Mouse (Mus musculus): Measurements from ENCODE around the gene Ifng. TPM values are rescaled to one million over a fixed set of nuclear protein-coding genes. Genes with fewer than 3 reads are reported as not detected.
"Not testable (repeated sequence)": the region's sequence is repeated elsewhere in the genome, so short reads cannot be mapped to it uniquely, and the experiment has no call there.

Gene Ifng
- not detected for total RNA-seq (2021)
- long read RNA-seq, experiment 1: 0 reads
- long read RNA-seq, experiment 2: 0 reads

DNA sequence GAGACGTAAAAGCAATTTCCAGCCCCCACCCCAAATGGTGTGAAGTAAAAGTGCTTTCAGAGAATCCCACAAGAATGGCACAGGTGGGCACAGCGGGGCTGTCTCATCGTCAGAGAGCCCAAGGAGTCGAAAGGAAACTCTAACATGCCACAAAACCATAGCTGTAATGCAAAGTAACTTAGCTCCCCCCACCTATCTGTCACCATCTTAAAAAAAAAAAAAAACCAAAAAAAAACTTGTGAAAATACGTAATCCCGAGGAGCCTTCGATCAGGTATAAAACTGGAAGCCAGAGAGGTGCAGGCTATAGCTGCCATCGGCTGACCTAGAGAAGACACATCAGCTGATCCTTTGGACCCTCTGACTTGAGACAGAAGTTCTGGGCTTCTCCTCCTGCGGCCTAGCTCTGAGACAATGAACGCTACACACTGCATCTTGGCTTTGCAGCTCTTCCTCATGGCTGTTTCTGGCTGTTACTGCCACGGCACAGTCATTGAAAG is at the start of gene Ifng:
Gene Ifng (plus strand): TSS at position 305 of the 499 bp plus-strand sequence.
- no peak for DNase-seq (ENCODE audit: low spot score in 2 of 2)

- DNase-seq (ENCODE audit: low spot score in 2 of 2): peak; percentile 6
Measured at GRCm38 (mm10) chr10:118399917-118400316, 40.9 kb upstream of the Ifng start.

DNA sequence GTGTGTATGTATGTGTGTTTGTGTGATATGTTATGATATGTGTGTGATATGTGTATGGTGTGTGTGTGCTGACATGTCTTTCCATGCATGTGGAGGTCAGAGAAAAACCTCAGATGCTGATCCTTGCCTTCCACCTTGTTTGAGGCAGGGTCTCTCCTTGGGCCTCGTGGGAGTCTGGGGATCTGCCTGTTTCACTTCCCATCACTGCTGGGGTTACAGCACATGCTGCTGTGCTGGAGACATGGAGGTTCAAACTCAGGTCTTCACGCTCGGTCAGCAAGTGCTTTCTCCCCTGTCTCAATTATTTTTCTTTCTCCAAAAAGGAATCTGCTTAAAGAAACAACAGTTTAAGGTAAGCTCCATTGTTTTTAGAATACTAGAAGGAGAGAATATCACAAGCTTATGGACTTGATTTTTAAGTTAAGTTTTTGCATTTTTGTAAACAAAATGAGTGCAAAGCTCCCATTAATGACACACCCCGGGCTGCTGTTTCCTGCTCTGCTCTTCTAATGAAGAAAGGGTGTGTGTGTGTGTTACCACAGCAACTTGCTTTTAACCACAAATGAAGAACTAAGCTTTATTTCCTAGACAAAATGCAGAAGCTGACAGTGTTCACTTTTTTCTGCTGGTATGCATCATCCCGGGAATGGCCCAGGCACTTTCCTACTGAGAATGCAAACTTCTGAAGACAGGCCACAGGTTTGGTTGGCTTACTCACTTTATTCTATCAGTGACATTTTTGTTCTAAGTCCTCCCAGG is 34.2 kb upstream of the Ifng start:
- DNase-seq (ENCODE audit: low spot score in 2 of 2): no peak

DNA sequence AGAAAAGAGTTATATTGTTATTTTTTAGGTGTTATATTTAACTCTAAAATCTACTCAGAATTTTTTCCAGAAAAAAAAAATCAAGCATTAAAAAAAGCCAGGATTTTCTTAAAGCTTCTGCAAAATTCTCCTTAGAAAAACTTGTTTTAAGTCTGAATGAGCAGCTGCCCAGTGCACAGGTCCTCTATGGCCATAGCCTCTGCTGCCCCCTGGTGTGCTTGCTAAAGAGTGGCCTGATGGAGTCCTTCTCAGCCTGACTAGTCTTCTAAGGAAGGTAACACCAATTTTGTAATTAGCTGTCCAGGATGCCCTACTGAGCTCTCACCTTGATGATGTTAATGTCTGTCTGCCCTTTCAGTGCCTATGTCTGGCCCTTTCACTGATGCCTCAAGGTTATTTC is 29.5 kb upstream of the Ifng start:
- DNase-seq (ENCODE audit: low spot score in 2 of 2): no peak

- no peak for DNase-seq (ENCODE audit: low spot score in 2 of 2)
Measured at GRCm38 (mm10) chr10:118412774-118413173, 28.1 kb upstream of the Ifng start.

- DNase-seq (ENCODE audit: low spot score in 2 of 2): no peak
Measured at GRCm38 (mm10) chr10:118419000-118419425, 21.8 kb upstream of the Ifng start.

DNA sequence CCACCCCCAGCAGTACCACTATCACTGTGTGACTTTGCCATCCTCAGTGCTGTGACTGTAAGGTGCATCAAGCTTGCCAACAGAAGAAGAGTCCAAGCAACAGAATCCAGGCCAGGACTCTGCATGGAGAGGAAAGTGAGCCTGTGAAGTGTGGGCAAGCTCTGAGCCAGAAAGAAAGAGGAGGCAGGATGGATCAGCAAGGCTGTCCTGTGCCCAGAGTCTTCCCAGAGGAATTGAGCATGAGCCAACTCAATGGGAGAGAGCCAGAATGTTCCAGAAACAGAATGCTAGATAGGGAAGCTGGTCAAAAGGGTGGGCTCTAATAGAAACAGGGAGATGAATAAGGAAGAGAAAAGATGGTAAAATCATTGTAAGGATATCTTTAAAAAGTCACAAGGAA is 19.9 kb upstream of the Ifng start:
- DNase-seq (ENCODE audit: low spot score in 2 of 2): no peak

- no peak for DNase-seq (ENCODE audit: low spot score in 2 of 2)
Measured at GRCm38 (mm10) chr10:118435501-118435900, 5.3 kb upstream of the Ifng start.

DNA sequence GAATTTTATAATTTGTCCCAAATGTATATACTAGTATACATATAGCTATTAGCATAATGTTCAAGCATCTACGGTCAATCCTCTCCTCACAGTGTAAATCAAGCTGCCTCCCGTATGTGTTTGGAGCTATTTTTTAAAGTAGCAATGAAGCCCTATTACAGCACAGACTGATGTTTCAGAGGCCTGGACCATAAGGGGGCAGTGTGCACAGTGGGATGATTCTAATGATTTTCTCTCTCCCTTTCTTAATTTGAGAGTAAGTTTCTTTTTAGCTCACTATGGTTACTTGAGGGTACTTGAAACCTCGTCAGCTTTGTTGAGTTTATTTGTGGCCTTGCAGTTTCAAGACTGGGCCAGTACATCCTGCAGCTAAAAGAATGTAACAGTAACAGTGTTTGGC is 1.1 kb downstream of the Ifng start:
- DNase-seq (ENCODE audit: low spot score in 2 of 2): no peak

DNA sequence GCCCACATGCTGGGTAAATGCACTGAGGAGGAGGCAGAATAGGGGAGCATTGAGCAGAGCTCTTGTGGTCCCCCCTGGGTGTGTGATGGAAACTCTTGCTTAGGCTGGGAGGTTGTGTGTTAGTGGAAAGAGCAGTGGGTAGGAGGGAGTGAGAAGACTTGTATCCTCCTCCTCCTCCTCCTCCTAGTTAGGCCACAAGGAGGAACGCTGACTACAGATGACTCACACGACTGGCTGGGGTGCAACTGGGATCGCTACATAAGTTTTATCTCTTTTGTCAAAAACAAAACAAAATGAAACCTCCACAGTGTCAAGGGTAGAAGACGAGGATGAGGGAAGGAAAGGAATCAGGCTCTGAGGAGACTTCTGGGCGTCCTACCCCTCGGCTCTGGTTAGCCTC is 2.2 kb downstream of the Ifng start:
- DNase-seq (ENCODE audit: low spot score in 2 of 2): peak in 1 of 2 experiments; percentile 12

GRCm38 (mm10) chr10:118445021-118445420 is 4.2 kb downstream of the Ifng start:
- no peak for DNase-seq (ENCODE audit: low spot score in 2 of 2)

- DNase-seq (ENCODE audit: low spot score in 2 of 2): no peak
Measured at GRCm38 (mm10) chr10:118445502-118445901, 4.7 kb downstream of the Ifng start.

DNA sequence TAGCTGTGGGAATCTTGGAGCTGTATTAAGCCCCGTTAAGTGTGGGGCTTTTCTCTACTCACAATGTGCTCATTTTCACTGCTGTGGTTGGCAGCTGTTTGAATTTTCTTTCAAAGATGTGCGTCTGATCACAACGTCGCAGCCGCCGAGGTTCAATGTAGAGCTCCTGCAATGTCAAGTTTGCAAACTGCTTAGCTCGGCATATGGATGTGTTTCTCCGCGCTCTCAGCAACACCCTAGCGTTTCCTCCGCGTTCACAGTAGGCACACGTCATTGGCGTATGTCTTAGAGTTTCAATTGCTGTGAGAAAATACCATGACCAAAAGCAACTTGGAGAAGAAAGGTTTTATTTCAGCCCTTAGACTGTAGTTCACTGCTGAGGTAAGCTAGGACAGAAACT is 5.1 kb downstream of the Ifng start:
- peak in 1 of 2 experiments; percentile 8 for DNase-seq (ENCODE audit: low spot score in 2 of 2)

GRCm38 (mm10) chr10:118451747-118452146 is 10.9 kb downstream of the Ifng start:
- DNase-seq (ENCODE audit: low spot score in 2 of 2): no peak

- no peak for DNase-seq (ENCODE audit: low spot score in 2 of 2)
Measured at GRCm38 (mm10) chr10:118458729-118459128, 17.9 kb downstream of the Ifng start.

DNA sequence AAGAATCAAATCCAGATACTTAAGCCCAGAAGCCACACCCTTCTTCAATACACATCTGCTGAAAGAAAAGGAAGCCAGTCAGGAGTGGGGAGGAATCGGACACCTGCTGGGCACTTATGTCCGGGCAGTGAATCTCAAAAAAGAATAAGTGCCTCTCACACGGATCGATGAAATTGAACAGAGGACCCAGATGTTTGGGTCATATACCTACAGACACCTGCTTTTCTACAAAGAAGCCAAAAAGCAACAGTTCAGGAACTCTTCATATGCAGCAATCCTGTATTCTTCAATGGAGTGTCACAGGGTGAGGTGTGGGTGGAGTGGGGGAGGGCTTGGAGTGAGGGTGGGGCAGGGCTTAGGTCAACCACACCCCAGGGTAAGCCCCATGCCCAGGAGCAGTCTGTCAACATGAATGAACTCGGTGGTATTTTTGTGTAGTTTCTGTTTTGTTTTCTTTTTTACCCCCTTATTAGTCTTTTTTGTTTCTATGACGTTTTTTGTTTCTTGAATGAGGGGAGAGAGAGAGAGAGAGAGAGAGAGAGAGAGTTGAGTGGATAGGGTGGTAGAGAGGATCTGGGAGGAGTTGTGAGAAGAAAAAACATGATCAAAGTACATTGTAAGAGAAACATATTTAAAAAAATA is 20.4 kb downstream of the Ifng start:
- DNase-seq (ENCODE audit: low spot score in 2 of 2): no peak

GRCm38 (mm10) chr10:118466481-118466880 is 25.6 kb downstream of the Ifng start:
- no peak for DNase-seq (ENCODE audit: low spot score in 2 of 2)

- DNase-seq (ENCODE audit: low spot score in 2 of 2): no peak
Measured at GRCm38 (mm10) chr10:118469047-118469446, 28.2 kb downstream of the Ifng start.

DNA sequence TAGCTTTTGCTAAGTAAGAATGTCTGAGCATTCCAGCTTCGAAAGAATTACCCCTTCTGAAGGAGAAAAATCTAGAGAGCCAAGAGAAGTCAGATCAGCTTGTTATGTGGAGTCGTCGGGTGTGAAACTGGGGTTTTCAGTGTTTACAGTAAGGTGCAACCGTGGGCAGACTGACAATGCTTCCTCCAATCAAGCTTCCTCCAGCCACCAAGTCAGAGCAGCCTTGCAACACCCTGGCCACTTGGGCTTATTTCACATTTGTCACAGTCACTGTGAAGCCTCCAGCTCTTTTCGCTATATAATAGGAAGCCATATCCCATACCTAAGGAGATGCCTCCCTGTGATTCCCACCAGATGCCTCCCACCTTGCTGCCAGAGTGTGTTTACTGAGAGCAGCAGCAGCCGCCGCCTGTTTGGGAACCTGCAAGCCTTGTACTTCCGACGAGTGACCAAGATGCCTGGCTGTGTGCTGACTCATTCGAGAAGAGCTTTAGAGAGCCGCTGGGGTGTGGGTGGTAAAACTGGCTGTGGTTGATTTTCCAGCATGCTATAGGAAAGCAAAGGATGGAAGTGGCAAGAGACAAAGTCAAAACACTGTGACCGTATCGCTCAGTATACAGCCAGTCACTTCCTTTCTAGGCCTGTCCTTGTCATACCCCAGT is 29.6 kb downstream of the Ifng start:
- DNase-seq (ENCODE audit: low spot score in 2 of 2): peak; percentile 52 to 72

DNA sequence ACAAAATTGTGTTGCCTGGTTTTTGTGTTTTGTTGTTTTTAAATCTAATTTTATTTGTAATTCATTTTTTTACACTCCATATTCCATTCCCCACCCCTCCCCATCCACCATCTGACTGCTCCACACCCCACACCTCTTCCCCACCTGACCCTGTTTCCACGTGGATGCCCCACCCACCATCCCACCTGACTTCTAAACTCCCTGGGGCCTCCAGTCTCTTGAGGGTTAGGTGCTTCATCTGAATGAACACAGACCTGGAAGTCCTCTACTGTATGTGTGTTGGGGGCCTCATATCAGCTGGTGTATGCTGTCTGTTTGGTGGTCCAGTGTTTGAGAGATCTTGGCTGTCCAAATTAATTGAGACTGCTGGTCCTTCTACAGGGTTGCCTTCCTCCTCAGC is 32.0 kb downstream of the Ifng start:
- not testable (repeated sequence) for DNase-seq (ENCODE audit: low spot score in 2 of 2)

DNA sequence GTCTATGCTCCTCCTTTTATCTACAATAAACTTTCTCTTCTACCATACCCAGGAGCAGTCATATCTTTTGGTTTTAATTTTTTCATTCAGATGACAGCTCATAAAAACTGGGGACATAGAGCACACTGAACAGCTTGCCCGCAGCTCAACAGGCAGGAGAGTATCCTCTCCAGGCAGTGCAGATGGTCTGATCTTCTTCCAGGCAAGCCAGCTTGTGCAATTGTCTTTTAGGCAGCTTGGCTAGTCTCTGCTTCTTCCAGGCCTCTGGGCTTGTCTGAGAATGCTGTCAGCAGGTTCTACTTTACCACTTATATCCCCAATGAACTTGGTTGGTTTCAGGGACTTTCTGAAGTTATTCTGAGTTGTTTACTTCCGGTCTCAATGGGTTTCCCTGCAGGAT is 35.9 kb downstream of the Ifng start:
- DNase-seq (ENCODE audit: low spot score in 2 of 2): peak; percentile 9 to 10

DNA sequence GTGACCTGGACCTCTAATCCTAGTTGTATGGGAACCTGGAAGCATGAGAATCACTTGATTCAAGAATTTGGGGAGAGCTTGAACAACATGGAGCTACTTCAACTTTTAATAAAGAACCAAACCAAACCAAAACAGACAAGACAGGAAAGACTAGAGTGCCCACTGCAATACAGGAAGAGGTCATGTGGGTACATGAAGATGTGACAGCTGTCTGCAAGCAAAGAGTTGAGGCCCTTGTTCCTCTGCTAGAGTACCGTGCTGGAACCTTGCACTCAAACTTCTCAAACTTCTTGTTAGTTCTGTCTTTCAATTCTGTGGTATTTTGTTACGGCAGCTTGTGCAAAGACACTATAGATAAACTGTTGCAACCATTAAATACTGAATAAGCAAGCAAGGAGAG is 36.5 kb downstream of the Ifng start:
- DNase-seq (ENCODE audit: low spot score in 2 of 2): no peak

Data from left cerebral cortex, adult 18-20 months (tissue).